Mouse (Mus musculus): ENCODE measurements around the gene Ost4.

DNA sequence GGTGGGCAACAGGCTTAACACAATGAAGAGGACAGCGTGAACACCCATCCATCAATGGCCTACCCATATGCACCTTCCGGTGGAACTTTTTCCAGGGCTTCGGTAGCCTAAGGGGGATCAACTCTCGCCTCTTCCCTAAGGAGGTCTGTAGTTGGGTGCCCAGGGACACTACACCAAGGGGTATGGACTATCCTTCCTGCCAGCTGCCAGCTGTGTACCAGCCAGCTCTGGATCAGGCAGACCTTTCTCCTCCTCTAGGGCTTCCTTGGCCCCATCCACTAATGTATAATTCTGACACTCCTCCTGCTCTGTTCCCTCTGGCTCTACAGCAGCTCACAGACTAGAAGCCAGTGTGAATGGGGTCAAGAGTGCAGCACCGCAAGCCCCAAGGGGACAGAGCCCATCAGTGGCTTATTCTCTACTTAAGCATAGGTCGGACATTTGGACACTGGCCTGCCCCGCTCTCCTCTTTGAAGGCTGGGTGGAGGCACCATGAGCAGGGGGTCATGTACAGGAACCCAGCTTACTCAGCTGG, 6.6 kb upstream of the Ost4 start:
- TF ChIP-seq CTCF (IDR thresholded peaks at IDR 0.05; ENCODE audit: extremely low read depth, insufficient read length, insufficient replicate concordance, low read depth, low read length): no peak
- TF ChIP-seq POLR2A (IDR thresholded peaks at IDR 0.05; ENCODE audit: low read depth, low read length): no peak
